Mouse (Mus musculus) ES-Bruce4 (cell line): Measurements from ENCODE around the gene Tsc1.

Source experiments
- CTCF ChIP-seq: IDR thresholded peaks from one replicate; pipeline ENCODE4 v1.8.1; 2011; ENCODE audit warnings: low read depth, low read length
- POLR2A ChIP-seq: IDR thresholded peaks from one replicate; pipeline ENCODE4 v1.8.1; 2011; ENCODE audit warnings: low read length; ENCODE audit not compliant: insufficient read depth

DNA sequence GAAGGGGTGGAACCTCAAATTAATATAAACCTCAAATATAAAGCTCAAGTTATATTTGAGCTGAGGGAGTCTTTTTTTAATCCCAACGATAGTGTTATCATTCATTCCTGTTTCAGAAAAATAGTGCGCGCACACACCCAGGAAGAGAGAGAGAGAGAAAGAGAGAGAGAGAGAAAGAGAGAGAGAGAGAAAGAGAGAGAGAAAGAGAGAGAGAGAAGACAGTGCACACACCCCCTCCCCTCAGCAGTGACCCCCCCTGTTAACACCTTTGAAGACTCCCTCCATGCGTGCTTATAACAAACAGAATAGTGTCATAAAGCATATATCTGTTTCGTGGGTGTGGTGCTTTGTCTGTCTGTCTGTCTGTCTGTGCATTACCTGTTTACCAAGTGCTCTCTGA is 37.5 kb upstream of the Tsc1 start:
- TF ChIP-seq CTCF = no peak
- TF ChIP-seq POLR2A = no peak
